Mouse (Mus musculus): ENCODE data around the gene Olfr66.

The Olfr66 gene

DNA sequence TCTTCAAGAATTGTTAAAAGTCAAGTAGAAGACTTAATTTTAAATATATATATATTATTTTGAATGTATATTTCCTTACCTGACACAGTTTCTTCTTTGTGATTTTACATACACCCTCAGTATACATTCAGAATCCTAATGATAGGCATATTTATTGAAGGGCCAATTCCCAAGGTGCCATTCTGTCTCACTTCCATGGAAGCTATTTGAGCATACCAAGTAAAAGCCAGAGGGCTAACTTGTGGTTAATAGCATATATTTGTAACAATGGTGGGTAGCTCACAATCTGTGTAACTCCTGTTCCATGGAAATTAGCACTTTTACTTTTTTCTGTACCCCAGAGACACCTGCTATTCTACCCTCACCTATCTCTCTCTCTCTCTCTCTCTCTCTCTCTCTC, at the start of gene Olfr66:
Gene Olfr66, minus strand, starts transcription at position 101 of the 400 bp plus-strand sequence.
- no peak for DNase-seq

DNA sequence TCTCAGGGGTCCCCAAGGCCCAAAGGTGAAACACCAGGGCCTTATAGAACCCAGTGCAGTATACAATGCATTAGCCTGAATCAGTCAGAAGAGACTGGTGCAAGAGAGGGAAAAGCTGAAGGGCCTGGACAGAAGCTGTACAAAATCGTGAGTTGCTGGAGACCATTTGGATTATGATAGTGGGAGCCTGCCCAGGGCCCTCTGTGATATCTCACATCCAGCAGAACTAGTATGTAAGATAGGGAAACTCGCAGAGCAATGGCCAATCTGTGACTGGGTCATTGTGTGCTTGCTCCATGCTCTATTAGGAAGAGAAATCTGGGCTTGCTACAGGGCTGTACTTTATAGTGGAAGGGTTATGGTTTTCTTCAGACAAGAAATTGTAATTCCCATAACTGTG, 48.2 kb upstream of the Olfr66 start, which contains the start of gene Olfr632:
Gene Olfr632, plus strand, starts transcription at position 84 of the 400 bp plus-strand sequence.
- DNase-seq: no peak

DNA sequence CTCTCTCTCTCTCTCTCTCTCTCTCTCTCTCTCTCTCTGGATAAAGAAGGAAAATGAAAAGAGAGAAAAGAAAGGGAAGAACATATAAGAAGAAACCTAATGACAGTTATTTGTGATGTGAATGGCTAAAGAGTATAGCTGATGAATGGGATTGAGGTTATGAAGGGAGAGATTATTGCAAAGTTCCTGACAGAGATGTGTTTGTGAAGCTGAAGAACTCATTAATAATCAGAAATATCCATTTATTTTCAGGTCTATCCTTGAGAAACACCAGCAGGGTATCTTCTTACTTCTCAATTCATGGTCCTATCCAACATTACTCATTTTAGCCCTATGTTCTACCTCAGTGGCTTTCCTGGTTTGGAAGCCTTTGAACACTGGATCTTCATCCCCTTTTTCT, 42.5 kb upstream of the Olfr66 start, which contains the start of gene Olfr631:
Gene Olfr631, plus strand, starts transcription at position 301 of the 400 bp plus-strand sequence.
- DNase-seq: no peak

DNA sequence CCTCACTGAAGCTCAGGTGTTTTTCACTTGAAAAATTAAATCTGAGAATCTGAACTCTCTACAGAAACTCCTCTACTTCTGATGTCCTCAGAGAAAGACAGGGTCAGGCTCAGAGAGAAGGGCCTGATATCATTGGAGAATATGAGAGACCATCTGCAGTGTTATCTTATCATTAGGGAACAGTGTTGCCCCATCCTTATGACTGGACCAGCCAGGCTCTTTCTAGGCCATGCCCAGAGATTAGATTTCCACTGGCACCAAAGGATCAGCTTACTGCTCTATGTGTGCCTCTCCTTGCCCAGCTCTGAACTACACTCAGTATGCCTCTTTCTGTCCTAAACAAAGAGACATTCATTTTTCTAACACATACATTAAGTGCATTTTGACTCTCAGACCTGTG, 29.3 kb upstream of the Olfr66 start:
- no peak for DNase-seq

DNA sequence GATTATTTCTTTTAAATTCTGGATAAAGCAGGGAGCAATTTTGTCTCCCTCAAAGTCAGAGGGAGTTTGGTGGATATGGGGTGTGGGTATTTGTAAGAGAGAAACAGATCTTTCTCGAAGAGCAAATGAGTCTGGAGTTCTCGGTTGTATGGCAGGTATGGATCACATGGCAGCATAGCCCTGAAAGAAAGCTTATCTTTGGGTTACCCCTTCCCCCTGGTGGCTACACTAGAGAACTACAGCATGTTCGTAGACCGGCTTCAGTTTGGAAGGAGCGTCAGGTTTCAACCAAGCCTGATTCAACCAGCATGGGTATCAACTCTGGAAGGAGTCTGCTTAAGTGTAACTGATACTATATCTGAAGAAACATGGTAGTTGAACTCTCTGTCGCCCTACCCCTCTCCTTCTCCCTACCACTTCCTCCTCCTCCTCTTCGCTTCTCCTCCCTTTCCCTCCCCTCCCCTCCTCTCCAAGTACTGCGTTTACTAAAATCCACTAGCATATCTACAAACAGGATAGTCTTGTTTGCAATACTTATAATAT, 27.0 kb upstream of the Olfr66 start:
- no peak for DNase-seq

DNA sequence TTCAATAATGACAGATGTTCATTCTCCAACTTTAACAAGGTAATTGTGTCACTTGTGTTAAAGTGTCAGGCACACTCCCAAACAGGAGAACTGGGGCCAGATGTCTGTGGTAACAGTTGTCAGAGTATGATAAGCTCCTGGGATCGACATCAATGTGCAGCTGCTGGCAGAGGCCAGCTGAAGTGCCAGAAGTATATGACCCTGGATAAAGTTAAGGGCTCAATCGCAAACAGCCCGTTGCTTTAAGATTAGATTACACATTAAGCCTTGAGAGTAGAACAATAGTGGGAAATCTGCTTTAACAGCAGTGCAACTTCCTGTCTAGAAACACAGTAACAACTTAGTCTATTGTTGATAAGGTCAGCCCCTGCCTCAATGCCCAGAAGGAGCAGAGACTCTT, 24.0 kb upstream of the Olfr66 start:
- DNase-seq: no peak

DNA sequence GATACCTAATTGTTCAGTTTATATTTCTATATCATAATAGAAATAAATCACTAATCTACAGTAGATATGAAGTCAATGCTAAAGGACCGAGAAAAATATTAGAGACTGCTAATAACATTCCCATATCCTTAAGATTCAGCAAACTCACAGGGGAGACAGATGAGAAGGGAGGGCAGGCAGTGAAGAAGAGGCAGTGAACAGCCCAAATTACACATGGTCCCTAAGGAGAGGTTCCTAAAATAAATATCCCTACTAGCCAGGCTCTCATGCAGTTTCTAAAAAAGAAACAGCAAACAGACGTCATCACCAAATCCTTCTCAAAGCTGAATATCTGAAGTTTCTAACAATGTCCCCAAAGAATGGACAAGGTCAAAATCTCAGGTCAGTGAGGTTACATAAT, 17.1 kb upstream of the Olfr66 start, which contains the start of gene Olfr65:
Gene Olfr65, plus strand, starts transcription at position 301 of the 400 bp plus-strand sequence.
- no peak for DNase-seq

DNA sequence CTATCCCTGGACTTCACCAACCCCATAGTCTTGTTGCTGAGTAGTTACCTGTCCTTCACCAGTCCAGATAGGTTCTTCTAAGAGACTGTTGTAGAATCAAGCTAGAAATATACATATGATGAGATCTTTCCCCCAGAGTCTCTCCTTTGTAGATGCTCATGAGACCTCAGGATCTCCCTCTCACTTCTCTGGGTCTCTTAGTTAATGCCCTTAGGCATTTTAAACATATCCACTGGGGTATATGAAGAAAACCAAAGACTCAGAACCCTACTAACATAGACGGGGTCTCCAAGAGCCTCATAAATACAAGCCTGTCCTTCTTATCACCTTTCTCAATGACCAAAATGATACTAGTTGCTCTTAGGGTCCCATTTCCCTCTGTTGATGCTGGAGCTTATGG, 8.3 kb upstream of the Olfr66 start, which contains the start of gene Olfr64:
Gene Olfr64, minus strand, starts transcription at position 101 of the 400 bp plus-strand sequence.
- no peak for DNase-seq

DNA sequence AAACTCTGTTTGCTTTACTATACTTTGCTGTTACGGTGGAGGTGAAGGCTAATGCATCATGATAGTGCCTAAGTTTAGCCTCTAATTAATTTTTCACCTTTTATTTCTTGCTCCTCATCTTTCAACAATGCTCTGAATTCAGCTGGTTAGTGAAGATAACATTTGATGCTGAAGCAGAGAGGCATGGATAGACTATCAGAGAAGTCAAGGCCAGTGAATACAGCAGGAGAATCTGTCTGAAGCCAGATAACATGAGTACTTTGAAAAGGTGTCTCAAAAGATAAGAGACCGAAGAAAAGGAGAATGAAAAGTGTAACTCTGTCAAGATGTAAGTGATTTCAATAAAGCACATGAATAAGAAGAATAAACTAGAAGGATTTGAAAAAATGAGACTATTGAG, 9.0 kb downstream of the Olfr66 start:
- DNase-seq: no peak

DNA sequence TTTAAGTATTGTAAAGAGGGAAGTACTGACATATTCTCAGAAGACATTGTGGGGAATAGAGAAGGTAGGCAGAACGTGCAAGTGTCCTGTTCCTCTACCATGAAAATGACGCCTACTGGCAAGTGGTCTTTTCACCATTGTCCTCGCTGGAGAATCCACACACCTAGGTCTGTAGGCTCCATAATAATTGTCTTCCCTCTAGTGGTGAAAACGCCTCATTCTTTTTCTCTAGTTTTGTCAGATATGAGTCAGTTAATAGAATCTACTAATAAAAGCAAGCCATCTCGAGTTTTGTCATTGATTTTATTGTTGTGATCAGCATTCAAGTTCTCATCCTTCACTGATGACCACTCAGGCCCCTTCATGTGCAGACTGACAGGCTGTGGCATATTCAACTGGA, 11.6 kb downstream of the Olfr66 start:
- DNase-seq: no peak

DNA sequence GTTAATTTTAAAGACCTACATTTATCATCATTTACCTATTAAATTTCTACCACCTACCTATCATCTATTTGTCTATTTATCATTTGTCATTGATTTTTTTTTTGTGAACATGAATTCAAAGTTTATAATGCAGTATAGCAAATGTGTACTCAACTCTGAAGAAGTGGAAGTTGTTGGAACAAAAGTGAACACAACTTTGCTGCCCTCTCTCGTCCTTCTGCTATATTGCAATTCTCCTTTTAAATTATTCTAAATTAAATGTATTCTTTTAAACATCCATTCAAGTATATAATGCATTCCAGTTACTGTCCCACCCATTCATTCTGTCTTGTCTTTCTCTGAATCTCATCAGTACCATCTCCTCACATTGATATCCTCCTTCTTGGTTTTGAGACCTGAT, 13.0 kb downstream of the Olfr66 start:
- DNase-seq: no peak

DNA sequence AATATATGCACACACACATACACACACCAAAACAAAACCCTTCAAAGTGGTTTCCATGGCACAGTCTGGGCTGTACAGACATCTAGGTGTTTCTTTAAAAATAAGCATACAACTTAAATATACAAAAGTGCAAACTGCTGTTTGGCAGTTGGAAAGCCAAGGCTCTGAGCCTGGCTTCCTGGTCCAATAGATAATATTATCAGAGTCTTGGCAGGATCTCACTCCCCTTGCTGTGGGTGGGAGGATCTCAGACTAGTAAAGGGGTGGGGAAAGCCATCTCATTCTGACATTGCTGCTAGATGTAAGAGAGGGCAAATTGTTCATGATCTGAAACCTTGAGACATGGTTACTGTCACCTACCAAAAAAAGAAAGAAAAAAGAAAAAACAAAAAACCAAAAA, 15.4 kb downstream of the Olfr66 start:
- DNase-seq: no peak

DNA sequence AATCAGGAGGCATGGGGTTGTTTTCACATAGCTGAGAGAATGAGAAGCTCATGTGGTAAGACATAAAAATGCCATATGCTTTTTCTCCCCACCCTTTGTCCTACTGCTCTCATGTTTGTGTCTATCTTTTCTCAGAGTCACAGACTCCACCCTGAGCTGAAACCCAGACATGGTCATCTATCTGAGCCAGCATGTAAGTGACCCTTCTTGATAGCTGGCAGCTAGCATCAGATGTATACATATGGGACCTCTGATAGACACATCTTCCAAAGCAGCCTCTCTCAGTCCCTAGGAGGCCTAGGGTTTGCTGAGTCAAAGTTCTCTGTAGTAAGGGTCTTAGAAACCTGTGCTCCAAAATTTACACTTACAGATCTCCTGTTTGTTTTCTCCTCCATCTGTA, 20.3 kb downstream of the Olfr66 start:
- no peak for DNase-seq

DNA sequence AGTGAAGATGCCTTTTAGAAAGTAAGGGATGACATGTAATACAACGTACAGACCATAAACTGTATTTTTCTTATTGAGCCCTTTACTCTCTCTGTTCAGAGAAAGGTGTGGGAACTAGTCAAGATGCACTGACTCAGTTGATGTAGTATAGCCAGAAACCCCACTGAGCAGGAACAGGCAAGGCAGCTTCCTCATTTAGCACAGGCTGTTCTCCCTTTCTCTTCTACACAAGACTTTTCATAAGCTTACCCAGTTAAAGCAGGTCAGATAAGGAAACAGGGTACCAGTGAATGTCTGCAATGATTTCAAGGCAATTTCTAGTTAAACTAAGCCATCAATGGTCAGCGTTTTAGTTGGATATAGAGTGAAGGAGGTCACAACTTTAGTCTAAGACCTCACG, 24.5 kb downstream of the Olfr66 start:
- no peak for DNase-seq

DNA sequence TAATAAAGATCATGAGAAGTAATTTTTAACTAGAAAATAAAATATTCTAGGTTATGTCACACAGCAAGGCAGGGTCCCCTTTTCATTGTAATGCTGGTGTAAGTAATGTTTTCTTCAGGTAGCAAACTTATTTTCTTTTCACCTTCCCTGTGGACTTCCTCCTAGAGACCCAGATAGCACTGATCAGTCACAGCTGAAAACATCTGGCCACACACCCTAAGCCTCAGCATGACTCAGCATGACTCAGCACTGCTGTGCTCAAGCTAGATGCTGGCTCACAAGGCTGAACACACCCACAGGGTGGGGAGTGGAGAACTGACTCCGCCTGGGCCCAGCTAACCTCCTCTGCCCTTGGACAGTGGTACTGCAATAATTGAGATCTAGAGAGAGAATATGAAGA, 25.2 kb downstream of the Olfr66 start:
- peak; percentile 34 for DNase-seq

DNA sequence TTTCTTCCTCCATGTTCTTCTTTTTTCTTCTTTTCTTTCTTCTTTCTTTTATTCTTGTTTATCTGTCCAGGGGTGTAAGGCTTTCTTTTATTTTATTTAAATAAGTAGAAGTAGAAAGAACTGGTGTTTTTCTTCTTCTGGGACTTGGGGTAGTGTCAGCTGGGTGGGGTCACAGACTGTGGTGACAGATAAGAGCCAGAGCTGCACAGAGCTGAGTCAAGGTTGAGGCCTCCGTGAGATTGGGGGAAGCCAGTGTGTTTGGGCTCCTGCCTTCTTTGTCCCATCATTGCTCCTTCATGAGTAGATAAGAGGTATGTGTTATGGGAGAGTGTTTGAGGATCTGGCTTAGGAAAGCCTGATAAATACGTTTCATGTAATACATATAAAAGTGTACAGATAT, 27.0 kb downstream of the Olfr66 start:
- DNase-seq: no peak

DNA sequence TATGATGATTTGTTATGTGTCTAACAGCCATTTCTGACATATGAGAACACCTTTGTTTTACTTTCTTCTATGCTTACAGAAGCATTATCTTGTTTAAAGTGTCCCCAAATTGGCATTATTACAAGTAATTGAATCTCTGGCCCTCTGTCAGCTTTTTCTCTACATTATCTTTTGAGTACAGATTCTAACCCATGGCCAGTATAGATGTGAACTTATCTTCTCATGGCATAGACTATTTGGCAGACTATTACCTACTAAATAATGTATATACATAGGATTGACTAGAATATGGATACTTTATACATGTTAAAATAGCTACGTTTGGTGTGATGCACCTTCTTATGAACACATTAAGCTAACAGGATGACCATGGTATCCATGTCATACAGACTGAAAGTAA, 31.4 kb downstream of the Olfr66 start:
- DNase-seq: no peak

DNA sequence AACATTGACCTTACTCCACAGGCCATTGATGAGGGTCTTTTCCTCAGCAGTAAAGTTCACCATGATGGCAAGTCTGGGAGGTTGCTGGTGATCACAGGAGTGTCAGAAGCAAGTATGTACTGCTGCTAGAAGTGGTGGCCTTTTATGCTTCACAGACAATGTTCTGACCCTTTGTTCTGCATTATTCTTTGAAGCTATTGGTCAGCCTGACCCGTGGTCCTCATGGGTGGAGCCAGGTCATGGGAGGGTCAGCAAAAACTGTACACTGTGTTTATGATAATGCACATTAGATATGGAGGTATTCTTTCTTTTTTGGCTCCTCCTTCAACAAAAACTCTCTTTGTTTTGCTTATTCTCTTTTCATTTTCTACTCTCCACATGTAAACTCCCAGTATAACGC, 33.0 kb downstream of the Olfr66 start, which contains the start of gene Hbb-y:
Gene Hbb-y, minus strand, starts transcription at position 127 of the 400 bp plus-strand sequence.
- DNase-seq: no peak

DNA sequence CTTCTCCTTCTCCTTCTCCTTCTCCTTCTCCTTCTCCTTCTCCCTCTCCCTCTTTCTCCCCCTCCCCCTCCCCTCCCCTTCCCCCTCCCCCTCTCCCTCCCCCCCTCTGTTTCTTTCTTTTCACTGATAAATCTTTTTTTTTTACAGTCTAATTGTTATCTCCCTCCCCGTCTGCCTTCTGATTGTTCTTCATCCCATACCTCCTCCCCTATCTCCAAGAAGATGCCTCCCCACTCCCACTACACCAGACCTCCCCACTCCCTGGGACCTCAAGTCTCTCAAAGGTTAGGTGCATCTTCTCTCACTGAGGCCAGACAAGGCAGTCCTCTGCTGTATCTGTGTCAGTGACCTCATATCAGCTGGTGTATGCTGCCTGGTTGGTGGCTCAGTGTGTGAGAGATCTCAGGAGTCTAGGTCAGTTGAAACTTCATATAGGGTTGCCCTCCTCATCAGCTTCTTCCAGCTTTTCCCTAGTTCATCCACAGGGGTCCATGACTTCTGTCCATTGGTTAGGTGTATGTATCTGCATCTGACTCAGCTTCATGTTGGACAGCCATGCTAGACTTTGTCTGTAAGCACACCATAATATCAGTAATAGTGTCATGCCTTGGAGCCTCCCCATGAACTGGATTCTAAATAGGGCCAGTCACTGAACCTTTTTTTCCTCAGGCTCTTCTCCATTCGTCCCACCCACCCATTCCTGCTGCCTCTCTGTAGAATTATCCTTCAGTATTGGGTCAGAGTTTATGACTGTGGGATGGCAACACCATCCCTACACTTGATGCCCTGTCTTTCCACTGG, 41.3 kb downstream of the Olfr66 start:
- no peak for DNase-seq

DNA sequence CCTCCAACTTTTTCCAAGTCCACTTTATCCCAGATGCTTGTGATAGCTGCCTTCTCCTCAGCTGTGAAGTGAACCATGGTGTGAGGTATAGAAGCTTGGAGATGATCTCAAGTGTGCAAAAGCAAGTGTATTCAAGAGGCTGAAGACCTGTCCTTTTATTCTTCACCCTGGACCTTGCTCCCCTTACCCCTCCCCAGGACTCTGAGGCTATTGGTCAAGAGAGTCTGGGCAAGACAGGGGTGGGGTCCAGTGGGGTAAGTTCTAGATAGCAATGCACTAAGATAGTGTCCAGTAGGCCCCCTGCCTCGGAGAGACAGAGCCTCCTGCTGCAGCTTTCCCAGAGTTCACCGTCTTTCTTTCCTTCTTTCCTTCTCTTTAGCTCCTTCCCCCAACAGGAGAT, 43.0 kb downstream of the Olfr66 start, which contains the start of gene Hbb-bh1:
Gene Hbb-bh1, minus strand, starts transcription at position 131 of the 400 bp plus-strand sequence.
- DNase-seq: no peak

DNA sequence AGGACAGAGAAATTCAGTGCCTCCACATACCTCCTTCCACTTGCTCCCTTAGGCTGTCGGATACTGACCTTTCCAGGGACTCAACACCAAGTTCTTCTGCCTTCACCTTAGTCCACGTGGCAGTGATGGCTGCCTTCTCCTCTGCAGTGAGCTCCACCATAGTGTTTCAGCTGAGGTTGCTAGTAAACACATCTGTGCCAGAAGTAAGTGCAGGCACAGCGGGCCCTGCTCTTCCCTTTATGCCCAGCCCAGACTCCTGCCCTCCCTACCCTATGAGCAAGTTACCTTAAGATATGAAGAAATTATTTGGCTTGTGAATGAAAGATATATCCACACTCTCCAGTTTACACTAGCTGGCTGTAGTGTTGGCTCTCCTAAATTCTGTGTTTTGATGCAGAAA, 45.8 kb downstream of the Olfr66 start, which contains the start of gene Hbb-bh2:
Gene Hbb-bh2, minus strand, starts transcription at position 253 of the 400 bp plus-strand sequence.
- no peak for DNase-seq

All from thymus, postnatal 4 days (tissue).